Mouse (Mus musculus) activated CD4-positive, CD25-positive, alpha-beta regulatory T cell, adult 4 months (primary cell): Measurements from ENCODE around the gene Map3k14. TPM values are rescaled to one million over a fixed set of nuclear protein-coding genes. Genes with fewer than 3 reads are reported as not detected.

Experiments used
- ATAC-seq: one replicate; pipeline ENCODE4 v1.8.0; 2017
- polyA plus RNA-seq, 2 experiments: library from polyadenylated mRNA; unstranded; fragments of 100-300 nt; shearing (Covaris generic); gene quantifications; one replicate each; pipeline ENCODE4 v1.2.1; 2017

The Map3k14 gene
- polyA plus RNA-seq, 2 experiments from 2014 or later, result 22.0 to 28.9 TPM

DNA sequence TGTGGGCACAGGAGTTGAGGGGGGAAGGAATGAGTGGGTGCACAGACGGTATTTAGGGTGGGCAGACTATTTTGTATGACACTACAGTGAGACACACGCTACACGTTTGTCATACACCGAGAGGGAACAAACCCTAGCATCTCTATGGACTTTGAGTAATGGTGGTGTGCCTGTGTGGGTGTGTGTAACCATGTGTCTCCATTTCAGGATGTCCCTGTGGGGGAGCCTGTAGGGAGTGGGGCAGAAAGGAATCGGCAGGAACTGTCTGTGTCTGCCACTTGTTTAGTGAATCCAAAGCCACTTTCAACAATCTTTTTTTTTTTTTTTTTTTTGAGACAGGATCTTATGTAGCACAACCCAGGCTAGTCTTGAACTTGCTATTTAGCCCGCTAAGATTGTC is 61.1 kb downstream of the Map3k14 start:
- ATAC-seq, result no peak

DNA sequence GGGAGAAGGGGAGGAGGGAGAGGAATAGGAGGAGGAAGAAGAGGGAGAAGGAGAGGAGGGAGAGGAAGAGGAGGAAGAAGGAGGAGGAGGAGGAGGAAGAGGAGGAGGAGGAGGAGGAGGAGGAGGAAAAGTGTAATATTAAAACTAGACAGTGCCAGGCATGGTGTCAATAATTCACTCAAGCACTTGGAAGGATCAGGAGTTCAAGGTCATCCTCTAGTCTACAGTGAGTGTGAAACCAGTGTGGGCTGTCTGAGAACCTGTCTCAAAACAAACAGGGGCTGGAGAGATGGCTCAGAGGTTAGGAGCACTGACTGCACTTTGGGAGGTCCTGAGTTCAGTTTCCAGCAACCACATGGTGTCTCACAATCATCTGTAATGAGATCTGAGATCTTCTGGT is 64.9 kb downstream of the Map3k14 start:
- ATAC-seq, result no peak

DNA sequence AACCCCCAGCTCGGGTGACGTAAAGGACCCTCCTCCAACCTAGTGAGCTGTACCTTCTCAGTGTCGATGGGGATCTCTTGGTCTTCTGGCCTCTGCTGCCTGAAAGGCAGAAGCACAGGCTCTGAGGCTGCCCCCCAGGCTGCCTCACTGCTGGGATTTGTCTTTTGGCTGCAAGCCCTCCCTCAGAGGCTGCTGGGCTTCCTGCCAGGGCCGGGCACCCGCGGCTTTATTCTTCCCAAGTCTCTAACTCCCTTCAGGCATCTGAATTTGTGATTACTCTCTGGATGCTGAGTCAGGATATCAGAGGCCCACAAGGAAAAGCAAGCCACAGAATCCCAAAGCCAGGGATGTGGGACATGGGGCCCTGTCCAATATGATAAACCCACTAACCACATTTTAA is 65.6 kb downstream of the Map3k14 start:
- ATAC-seq, result no peak

DNA sequence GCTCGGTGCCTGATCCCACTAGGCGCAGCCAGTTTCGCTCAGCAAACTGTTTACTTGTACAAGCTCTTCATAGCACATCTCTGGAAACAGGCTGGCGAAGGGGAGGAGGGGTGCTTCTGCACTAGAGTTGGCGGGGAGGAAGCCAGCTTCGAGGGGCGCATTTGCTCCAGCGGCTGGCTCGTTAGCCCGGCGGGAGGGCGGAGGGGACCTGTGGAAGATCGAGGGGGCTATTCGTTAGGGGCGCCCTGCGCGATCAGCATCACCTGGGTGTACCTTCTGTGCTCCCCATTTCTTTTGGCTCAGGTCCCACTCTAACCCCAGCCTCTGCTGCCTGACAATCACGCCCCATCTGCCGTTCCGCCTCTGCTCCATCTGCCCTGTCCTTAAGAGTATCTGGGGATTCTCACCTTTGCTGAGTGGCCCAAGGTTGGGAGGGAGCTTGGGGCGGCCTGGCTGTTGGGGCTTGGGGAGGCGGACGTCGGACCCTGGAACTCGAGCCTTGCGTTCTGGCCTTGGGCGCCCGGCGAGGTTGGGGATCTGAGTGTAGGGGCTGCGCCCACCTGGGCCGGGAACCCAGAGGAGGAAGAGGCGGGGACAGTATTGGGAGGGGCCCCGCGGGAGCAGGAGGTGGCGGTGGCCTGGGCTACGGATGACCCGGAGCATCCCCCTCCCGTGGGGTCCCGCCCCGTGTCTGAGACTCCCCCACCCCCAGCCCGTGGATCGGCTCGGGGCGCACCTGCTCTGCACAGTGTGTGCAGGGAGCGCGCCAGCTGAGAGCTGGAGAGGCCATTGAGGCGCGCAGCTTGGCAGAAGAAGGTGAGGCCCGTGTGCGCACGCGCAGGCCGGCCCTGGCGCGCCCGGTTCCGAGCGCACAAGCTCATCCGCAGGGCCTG is 68.1 kb downstream of the Map3k14 start:
- ATAC-seq, result no peak

DNA sequence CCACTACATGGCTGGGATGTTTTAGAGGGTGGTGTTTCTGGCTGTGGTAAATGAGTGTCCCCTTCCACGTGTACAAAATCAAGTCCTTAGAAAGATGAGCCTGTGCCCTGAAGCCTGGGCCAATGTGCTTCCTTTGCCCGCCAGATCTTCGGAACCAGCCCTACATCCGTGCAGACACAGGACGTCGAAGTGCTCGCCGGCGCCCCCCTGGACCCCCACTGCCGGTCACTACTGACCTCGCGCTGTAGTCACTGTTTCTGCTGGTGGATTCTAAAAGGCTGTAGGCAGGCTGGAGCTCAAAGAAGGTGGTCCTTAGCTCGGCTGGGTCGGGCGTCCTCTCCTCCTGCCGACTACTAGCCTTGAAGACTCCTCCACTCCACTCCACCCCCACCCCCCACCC is 68.9 kb downstream of the Map3k14 start:
- no peak for ATAC-seq

DNA sequence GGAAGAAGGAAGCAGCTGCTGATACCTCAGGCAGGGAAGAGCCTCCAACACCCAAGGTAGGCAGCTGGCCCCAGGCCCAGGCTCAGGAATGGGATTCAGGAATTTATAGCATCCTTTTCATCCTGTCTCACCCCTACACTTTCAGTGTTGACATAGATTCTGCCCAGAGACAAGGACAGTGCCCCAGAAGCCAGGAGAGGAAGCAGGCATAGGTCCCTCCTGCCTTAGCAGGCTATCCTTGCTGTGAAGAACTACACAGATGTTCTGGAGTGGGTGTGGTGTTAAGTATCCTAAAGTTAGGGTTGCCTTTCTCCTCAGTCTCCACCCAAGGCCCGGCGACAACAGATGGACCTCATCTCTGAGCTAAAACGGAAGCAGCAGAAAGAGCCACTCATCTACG is 69.9 kb downstream of the Map3k14 start:
- no peak for ATAC-seq

DNA sequence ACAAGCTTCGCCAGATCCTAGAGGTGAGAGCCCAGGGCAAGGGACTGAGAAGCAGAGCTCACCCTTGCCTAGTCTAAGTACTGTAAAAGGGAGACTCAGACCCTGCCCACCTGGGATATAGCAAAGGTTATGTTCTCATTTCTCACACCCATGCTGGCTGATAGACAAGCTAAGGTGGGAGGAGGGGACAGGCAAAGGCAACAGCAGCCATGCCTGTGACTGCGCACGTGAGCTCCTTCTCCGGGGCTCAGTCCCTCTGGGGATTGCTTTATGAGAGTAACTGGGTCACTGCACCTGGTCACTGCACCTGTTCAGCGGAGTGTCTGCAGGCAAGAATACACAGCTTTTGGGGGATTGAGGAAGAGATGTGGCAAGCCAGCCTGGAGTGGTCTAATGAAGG is 71.6 kb downstream of the Map3k14 start:
- ATAC-seq, result no peak

DNA sequence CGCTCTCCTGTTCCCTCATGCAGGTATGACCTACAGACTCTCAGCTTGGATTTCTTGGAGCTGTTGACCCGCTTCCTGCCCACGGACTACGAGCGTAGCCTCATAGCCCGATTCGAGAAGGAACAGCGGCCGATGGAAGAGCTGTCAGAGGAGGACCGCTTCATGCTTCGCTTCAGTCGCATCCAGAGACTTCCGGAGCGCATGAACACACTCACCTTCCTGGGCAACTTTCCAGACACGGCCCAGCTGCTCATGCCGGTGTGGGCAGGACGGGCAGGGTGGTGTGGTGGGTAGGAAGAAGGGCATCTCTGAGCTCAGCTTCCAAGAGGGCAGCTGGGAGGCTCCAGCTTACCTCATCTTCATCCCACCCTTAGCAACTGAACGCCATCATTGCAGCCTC is 72.0 kb downstream of the Map3k14 start:
- ATAC-seq, result no peak

DNA sequence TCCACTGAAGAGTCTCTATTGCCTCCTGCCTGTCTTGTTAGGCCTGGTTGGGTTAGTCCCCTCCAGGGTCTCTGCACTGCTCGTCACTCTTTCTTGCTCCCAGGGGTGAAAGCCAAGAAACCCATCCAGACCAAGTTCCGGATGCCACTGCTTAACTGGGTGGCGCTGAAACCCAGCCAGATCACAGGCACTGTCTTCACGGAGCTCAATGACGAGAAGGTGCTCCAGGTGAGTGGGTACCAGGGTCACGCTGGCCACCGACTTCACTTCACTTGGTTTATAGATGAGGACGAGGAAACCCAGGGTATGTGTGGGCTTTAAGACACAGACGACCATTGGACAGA is 73.5 kb downstream of the Map3k14 start:
- ATAC-seq, result no peak

DNA sequence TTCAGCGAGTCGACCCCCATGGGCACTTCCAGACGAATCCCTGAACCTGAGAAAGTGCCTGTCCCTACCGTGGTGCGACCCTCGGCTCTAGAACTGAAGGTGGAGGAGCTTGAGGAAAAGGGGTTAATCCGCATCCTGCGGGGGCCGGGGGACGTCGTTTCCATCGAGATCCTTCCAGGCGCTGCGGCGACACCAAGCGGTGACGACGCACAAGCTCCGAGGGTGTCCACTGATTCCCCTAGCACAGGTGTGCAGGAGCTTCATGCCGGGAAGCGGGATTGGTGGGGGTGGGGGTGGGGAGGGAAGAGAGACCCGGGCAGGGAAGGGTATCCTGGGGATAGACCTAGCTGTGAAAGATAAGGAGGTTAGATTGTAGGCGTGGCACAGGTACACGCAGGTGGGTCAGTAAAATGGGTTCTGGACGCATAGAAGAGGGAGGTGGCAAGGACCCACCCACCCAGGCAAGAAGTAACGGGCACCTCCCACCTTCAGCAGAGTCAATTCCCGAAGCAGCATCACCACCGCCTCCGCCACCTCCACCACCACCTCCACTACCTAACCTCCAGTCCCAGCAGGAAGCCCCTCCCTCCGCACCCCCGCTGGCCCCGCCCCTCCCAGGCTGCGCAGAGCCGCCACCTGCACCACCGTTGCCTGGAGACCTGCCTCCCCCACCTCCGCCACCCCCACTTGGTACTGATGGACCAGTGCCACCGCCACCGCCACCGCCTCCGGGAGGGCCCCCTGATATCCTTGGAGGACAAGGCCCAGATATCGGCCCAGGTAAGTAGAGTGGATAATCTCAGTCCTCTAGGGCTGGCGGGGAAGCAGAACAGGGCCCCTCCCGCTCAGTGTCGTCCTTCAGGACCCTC is 74.1 kb downstream of the Map3k14 start:
- ATAC-seq, result no peak

DNA sequence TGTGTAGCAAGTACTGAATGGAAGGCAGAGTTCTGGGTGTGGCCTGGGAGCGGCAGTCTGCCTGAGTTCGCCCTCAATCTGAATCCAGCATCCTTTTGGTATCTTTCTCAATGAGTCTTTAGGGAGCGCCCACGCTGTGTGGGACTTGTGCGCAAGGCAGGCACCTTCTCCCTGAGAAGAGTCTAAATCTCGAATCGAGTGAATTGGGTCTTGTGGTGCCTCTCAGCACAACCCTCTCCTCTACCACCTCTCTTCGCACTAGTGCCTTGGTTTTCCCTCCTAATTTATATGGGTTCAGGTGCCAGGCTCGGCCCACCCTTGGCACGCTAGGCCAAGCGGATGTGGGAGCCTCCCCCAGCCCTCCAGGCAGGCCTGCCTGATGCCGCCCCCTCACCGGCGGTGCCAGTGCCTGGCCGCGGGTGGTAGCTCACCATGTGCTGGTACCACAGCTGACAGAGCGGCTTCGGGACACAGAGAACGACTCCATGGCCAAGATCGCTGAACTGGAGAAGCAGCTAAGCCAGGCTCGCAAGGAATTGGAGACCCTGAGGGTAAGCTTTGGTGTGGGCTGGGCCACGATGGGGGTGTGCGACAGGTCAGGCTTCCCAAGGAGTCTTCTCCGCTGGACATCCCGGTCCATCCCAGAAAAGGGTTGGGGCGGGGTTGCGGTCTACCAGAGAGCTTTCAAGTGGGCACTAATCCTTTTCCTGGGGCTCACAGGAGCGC is 74.9 kb downstream of the Map3k14 start:
- no peak for ATAC-seq

DNA sequence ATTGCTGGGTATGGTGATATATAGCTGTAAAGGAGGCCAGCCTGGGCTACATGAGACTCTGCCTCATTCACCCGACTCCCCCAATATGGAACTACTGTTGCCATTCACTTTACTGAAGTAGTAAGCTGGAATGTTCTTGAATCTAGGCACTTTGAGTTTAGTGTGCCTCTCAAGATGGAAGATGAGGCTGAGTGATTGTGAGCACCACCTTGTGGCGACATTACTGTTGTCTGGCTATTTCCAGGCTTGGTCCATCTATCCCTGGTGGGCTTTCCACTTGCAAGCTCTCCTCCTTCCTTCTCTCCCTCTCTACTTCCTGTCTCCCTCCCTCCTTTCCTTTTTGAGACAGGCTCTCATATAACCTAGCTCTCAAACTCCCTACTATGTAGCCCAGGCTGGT is 82.4 kb downstream of the Map3k14 start:
- ATAC-seq, result peak; percentile 28

DNA sequence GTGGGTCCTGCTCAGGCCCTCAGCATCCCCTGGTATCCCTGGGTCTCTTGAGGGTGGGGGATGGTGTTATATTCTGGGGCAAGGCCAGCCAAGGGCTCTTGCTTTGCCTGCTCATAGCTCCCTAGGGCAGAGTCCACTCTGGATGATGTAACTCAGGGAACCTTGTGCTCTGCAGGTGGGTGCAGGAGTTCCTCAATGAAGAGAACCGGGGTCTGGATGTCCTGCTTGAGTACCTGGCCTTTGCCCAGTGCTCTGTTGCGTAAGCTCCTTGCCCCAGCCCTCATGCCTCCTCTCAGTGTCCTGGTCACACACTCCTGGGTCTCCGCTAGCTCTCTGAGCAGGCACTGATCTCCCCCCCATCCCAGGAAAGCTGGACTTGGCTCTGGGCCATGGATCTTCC is 85.4 kb downstream of the Map3k14 start:
- no peak for ATAC-seq

DNA sequence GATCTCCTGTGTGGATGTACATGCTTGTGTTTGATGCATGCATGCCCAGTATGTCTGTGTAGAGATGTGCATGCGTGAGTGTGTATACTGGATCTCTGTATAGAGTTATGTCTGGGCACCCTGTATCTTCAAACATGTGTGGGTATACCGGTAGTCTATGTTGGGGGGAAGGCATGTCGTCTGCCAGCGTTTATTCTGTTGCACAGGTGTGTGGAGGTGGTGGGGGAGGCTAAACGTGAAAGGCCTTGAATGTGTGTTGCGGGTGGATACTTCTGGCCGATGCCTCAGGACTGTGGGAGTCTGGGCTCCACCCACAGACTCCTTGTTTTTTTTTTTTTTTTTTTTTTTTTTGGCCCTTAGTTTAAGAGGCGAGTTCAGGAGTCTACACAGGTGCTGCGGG is 85.9 kb downstream of the Map3k14 start:
- no peak for ATAC-seq

DNA sequence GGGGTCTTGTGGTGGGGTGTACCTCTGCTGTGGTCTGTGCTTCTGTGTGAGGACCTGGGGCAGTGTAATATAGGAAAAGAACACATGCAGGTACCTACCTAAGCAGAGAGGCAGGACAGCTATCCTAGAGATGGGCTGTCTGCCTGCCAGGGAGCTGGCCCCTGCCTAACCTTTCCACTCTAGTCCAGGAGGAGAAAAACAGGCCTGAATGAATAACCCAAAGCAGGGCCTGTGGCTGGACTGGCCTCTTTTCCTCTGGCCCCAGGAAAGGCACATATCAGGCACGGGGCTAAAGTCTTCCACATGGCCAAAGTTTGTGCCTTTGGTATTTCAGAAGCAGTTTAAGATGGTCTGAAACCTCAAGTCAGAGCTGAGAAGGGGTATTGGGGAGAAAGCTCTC is 86.8 kb downstream of the Map3k14 start:
- no peak for ATAC-seq

DNA sequence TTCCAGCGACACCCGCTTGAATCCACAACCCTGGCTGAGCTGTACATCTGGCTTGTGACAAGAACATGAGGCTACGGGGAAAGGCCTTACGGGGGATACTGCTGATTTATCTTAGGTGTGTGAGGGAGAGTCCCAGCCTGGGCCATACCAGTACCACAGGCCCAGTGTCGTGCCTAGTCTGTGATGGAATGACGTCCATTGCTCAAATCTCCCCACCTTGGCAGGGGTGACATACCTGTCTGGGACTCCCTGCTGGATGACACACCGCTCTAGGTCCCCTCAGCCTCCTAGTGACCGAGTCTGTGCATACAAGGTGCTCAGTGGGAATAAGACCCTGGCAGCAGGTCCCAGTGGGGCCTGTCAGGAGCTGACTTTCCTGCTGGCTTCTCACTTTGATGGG is 88.5 kb downstream of the Map3k14 start:
- no peak for ATAC-seq

DNA sequence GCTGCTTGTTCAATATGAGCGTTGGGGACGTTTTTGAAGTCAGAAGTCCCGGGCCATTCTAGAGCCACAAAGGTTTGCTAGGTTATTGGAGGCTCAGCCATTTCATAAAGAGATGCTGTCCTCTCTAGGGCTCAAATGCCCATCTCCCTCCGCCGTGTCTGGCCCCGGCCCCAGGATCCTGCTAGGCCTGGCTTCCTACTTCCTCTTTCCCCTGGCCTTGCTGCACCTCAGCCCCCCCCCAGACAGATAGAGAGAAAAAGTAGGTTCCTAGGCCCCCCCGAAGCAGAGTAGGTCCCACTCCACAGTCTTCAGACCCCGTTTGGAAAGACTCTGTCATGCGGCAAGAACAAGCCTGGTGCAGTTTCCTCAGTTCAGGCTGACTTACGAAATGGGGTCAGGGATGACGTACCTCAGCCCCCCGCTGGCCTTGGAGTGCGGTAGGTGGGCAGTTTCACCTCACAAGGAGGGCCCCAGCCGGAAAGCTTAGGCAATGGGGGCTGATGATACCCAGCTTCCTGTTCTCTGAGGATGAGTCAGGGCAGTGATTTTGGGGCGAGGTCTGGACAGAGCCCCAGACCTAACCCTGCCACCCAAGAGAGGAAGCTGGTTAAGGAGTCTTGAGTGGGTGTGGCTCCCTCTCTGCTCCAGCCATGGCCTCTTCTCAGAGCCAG is 89.3 kb downstream of the Map3k14 start:
- ATAC-seq, result peak; percentile 6

DNA sequence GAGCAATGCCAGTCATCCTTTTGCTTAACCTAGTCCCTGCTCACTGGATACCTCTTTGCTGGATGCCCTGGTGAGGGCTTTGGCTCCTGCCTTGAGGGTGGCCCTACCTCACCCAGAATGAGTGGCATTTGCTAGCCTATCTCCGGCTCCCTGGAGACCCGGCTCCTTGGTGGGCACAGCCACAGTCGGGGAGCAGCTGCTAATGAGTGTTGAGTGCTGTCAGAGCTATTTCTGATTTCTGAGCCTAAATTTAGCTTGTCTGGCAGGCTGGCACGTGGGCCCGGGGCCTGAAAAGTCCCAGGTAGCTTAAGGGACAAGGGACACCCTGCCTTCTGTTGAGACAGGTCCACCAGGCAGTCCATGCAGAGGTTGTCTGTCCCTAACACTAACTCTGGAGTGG is 90.1 kb downstream of the Map3k14 start:
- no peak for ATAC-seq

DNA sequence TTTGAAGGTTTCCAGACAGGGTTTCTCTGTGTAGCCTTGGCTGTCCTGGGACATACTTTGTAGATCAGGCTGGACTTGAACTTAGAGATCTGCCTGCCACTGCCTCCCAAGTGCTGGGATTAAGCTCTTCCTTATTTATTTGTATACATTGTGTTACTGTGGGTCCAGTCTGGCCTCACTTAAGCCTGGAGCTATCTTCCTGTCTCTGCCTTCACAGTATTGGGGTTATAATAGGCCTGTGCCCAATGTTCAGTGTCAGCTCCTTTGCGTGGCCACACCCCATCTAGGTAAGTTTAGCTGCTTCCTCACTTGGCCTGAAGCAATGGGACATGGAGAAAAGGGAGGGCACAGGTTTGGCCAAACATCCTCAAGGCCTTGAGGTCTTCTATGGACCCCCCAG is 90.8 kb downstream of the Map3k14 start:
- no peak for ATAC-seq

DNA sequence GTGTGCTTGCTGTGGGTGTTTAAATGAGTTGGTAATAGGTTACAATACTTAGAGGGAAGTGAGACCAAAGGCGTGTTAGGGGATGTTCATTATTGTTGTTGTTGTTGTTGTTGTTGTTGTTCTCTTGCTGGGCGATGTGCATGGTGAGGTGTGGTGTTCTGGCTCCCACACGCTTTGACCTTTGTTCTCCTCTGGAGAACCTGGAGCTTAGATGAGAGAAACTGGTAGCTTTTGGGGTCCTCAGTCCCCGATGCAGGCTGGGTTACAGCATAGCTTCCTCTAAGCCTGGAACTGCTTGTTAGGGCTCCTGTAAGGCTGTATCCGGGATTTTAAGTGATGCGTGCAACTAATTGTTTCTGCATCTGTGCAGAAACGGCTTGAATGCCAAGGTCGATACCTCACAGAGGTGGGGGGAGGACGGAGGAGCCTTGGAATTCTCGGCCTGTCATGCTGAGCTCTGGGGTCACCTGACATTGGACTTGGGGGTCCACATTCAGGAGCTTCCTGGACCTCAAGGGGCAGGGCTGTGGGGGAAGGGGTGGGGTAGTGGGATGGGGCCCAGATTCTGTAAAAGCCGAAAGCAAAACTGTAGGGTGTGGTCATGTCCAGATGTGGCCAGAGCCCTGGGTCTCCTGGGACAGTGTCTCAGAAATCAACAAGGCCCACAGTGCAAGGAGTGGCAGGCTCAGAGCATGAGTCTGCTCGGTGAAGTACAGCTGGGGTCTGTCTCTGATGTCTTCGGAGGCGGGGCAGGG is 91.4 kb downstream of the Map3k14 start:
- no peak for ATAC-seq

DNA sequence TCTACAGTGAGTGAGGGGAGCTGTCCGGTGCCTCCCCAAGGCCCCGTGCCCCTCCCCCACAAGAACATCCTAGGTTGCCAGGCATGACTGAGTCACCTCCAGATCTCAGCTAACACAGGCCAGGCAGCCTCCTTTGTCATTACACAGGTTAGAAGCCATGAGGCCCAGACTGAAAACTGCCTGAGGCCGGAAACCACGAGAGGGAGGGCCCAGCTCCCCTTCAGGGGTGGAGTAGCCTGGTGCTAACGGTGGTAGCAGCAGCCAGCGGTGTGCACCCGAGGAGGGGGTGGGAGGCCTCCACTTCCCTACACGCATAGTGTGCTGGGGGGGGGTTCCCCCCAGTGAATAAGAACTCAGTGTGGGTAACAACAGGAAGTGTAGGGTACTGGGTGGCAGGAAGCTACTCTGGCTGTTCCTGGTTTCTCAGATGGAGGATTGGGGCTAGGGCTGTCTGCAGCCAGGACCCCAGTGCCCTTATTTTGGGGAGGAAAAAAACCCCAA is 92.3 kb downstream of the Map3k14 start:
- ATAC-seq, result peak; percentile 86

DNA sequence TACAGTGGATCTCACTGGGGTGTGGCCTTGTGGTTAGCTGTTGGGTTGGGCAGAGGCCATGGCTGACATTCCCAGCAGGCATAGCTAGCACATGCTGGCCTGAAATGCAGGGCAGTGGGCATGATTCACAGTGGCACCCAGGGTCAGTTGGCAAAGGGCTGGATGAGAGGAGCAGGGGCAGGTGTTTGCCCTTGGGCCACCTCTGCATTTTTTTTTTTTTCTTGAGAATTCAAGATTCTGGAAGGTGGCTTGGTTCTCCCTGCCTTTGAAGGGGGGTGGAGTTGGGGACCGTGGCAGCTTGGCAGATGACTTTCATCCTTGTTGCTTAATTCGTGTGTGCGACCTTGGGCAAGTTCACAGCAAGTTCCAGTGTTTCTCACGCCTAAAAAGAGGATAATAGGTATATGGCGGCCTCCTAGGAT is 92.8 kb downstream of the Map3k14 start:
- no peak for ATAC-seq
